Mouse (Mus musculus) thymus, adult 2 months (tissue): Measurements from ENCODE around the gene Gpr61. TPM values are rescaled to one million over a fixed set of nuclear protein-coding genes. Genes with fewer than 3 reads are reported as not detected.

Experiments used
- DNase-seq: peaks from one replicate; pipeline ENCODE4 v3.0.0; 2021
- H3K27ac ChIP-seq: fragments of 200-500 bp; 2 replicates; pipeline ENCODE4 v1.5.1; 2012; ENCODE audit warnings: low read length, control low read depth; ENCODE audit not compliant: control insufficient read depth, insufficient read depth
- H3K27me3 ChIP-seq: fragments of 200-500 bp; 2 replicates; pipeline ENCODE4 v1.6.1; 2012; ENCODE audit warnings: mild to moderate bottlenecking, low read length, moderate library complexity, mixed read lengths; ENCODE audit not compliant: control insufficient read depth, insufficient read depth
- H3K36me3 ChIP-seq: fragments of 200-500 bp; 2 replicates; pipeline ENCODE4 v1.6.1; 2012; ENCODE audit warnings: mild to moderate bottlenecking, low read length, moderate library complexity; ENCODE audit not compliant: control insufficient read depth, insufficient read depth
- H3K4me1 ChIP-seq: fragments of 200-500 bp; replicated peaks from 2 replicates; pipeline ENCODE4 v1.6.1; 2012; ENCODE audit warnings: low read length; ENCODE audit not compliant: control insufficient read depth, insufficient read depth
- H3K4me3 ChIP-seq: fragments of 200-500 bp; 2 replicates; pipeline ENCODE4 v1.5.1; 2012; ENCODE audit warnings: mild to moderate bottlenecking, low read length, control low read depth, moderate library complexity; ENCODE audit not compliant: control insufficient read depth, insufficient read depth
- CTCF ChIP-seq: fragments of 200-500 bp; IDR thresholded peaks from 2 replicates; pipeline ENCODE4 v1.5.1; 2012; ENCODE audit warnings: mild to moderate bottlenecking, control low read depth, low read length, moderate library complexity, borderline replicate concordance; ENCODE audit not compliant: control insufficient read depth, poor library complexity, insufficient read depth; ENCODE audit errors: extremely low read depth
- POLR2A ChIP-seq: fragments of 200-500 bp; IDR thresholded peaks from 2 replicates; pipeline ENCODE4 v1.6.1; 2012; ENCODE audit warnings: mild to moderate bottlenecking, low read length, control low read depth, moderate library complexity; ENCODE audit not compliant: control insufficient read depth, poor library complexity, insufficient read depth; ENCODE audit errors: extremely low read depth
- WGBS: fragments of 180-500 bp; shearing (Covaris S2); methylation state at CpG from one replicate; pipeline ENCODE4 v1.1.7; 2018; 5-methylcytosine and 5-hydroxymethylcytosine counted together
- polyA plus RNA-seq: library from polyadenylated mRNA; depleted of rRNA; stranded (reverse); fragments of >200 nt; gene quantifications from 2 replicates; pipeline ENCODE4 v1.2.3, GENCODE M21; 2012

Gpr61 gene
- polyA plus RNA-seq, 1 experiment: not detected

- Histone ChIP-seq H3K4me1 (peaks cover 4% of the 10 kb centered on the region), H3K27me3 (no peaks in the 10 kb centered on the region), H3K4me3 (no peak overlapping the region), H3K36me3 (no peaks in the 10 kb centered on the region), H3K27ac (no peak overlapping the region)
- DNase-seq: peak; percentile 89
- 78% methylated on average over 11 of the region's 11 CpGs for WGBS
- TF ChIP-seq CTCF (no peak), POLR2A (no peak)
Observed at GRCm38 (mm10) chr3:108147386-108148235, 7.1 kb downstream of the Gpr61 start.

DNA sequence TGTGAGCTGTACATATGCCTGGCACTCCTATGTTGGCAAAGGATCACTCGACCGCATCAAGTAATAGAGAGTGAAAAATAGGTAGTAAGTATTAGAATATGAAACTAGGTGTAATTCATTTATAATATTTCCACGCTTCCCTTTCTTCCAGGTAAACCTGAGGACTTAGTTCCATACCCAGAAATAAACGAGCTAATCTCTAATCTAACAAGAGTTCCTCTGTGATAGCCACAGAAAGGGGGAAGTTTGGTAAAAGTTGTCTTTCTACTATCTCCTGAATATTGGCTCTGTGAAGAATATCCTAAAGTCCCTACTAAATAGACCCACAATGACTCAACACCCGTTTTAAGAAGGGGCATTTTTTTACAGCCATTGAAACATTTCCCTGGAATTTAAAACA is 8.0 kb downstream of the Gpr61 start:
- no peak overlapping the region for H3K27ac ChIP-seq
- H3K4me1 ChIP-seq: peaks cover 4% of the 10 kb centered on the region

GRCm38 (mm10) chr3:108145534-108146445 is 8.9 kb downstream of the Gpr61 start, which contains the start of gene Gnai3:
Gene Gnai3, minus strand, starts transcription at chr3:108146146.
- peak within 1 kb of the TSS; percentile 88 for H3K4me3 ChIP-seq
- H3K27me3 ChIP-seq: no peaks in the 10 kb centered on the region
- DNase-seq: peak; percentile 91
- WGBS: under 1% methylated on average over 63 of the region's 63 CpGs
- TF ChIP-seq POLR2A: peak; percentile 89
- peak; percentile 56; the same call in 1 of the 2 replicates for TF ChIP-seq CTCF
- H3K36me3 ChIP-seq: no peaks in the 10 kb centered on the region
- H3K4me1 ChIP-seq: peaks cover 9% of the 10 kb centered on the region
- H3K27ac ChIP-seq: peak within 1 kb of the TSS; percentile 43

More for the DNA sequence above, 8.0 kb downstream of the Gpr61 start:
- Histone ChIP-seq H3K36me3 (no peaks in the 10 kb centered on the region), H3K27me3 (no peaks in the 10 kb centered on the region), H3K4me3 (no peak overlapping the region)
- no peak for DNase-seq
- WGBS: 39% methylated on average over 5 of the region's 5 CpGs
- no peak for TF ChIP-seq POLR2A
- TF ChIP-seq CTCF: no peak

DNA sequence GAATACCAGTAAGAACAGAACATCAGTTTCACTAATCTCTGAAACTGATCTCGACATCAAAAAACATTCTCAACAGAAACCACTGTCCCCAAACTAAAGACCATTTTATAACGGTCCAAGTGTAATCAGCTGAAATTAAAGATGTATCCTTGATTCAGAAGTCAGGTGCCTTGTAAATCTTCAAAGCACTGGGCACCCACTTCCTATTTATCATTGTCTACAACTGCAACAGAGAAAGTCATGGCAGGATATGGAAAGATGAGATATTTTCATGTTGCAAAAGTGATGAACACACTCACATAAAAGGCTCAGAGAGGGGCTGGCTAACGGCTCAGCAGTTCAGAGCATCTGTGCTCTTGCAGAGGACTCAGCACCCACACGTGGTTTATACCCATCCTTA is 13.9 kb downstream of the Gpr61 start:
- Histone ChIP-seq H3K4me3 (no peak overlapping the region), H3K27me3 (no peaks in the 10 kb centered on the region), H3K27ac (peak overlapping the region; percentile 70; the same call in 1 of the 2 replicates), H3K4me1 (peaks cover 16% of the 10 kb centered on the region), H3K36me3 (peaks cover 7% of the 10 kb centered on the region; the same call in 1 of the 2 replicates)
- WGBS: 7% methylated on average over 4 of the region's 4 CpGs
- DNase-seq: no peak
- TF ChIP-seq CTCF: no peak
- no peak for TF ChIP-seq POLR2A

DNA sequence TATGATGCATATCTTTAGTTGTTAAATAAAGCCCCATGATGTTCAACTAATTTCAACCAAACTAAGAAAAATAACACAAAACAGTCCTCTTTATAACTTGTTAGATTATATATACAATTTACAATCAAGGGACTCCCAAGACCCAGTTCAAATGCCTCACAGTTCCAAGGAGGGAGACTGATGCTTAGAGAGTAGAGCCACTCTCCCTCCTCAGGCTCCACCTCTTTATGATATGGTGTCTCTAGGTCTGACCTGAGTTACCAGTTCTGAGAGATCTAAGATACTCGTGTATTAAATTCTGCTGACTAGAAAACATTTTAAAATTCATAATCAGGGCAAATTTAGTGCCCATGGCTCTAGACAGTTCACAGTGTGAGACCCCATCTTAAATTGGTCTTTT is 15.6 kb downstream of the Gpr61 start:
- peaks cover 17% of the 10 kb centered on the region for H3K4me1 ChIP-seq
- peaks cover 7% of the 10 kb centered on the region; the same call in 1 of the 2 replicates for H3K36me3 ChIP-seq
- H3K27me3 ChIP-seq: no peaks in the 10 kb centered on the region
- TF ChIP-seq POLR2A: no peak
- TF ChIP-seq CTCF: no peak
- H3K27ac ChIP-seq: no peak overlapping the region
- no peak for DNase-seq
- no peak overlapping the region for H3K4me3 ChIP-seq
- 67% methylated on average over 1 of the region's 1 CpGs for WGBS

GRCm38 (mm10) chr3:108134701-108135100 is 20.0 kb downstream of the Gpr61 start:
- Histone ChIP-seq H3K27ac (no peak overlapping the region), H3K27me3 (no peaks in the 10 kb centered on the region), H3K4me3 (no peak overlapping the region), H3K4me1 (peaks cover 10% of the 10 kb centered on the region), H3K36me3 (no peaks in the 10 kb centered on the region)
- no peak for DNase-seq
- TF ChIP-seq POLR2A: no peak
- no peak for TF ChIP-seq CTCF
- 82% methylated on average over 11 of the region's 11 CpGs for WGBS
